Mouse (Mus musculus): Measurements from ENCODE around the gene Elac2. TPM values are rescaled to one million over a fixed set of nuclear protein-coding genes. Genes with fewer than 3 reads are reported as not detected.
A peak's percentile ranks its signal among the peaks of the same experiment; 100 is the strongest.

The Elac2 gene
- polyA plus RNA-seq, 1 experiment from 2014 or later, result 37.2 TPM

- no peak overlapping the region for H3K27ac ChIP-seq (replicated peaks)
- H3K36me3 ChIP-seq (replicated peaks), result peaks cover 2% of the 10 kb centered on the region; the same call in 1 of the 2 replicates
- DNase-seq (ENCODE audit: low spot score), result no peak
- WGBS, result 89% methylated on average over 7 of the region's 7 CpGs
- no peaks in the 10 kb centered on the region for H3K4me1 ChIP-seq
- no peaks in the 10 kb centered on the region for H3K9me3 ChIP-seq
- no peaks in the 10 kb centered on the region for H3K27me3 ChIP-seq (replicated peaks; ENCODE audit: low read depth, poor library complexity, severe bottlenecking)
- no peak overlapping the region for H3K4me3 ChIP-seq
These were observed 53.4 kb downstream of the Elac2 start for GRCm38 (mm10) chr11:65032221-65032620.

DNA sequence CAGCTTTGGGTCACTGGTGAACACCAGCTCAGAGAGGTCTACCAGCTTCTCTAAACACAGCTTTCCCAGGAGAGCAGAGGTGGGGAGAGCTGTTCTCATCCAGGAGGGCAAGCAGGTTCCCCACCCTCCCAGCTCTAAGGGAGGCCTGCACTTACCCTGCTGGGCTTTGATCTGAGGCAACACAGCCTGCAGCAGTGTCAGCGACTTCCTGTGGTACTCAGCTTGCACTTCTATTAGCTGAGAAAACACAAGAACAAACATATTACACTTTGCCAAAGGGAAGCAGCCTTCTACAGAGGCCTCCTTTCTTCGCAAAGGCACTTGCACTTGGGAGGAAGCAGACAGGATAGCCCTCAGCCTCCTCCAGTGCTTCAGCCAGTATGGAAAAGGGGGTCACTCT is 60.2 kb downstream of the Elac2 start:
- WGBS, result 32% methylated on average over 2 of the region's 2 CpGs
- Histone ChIP-seq H3K36me3 (replicated peaks) (no peaks in the 10 kb centered on the region; the same call in 1 of the 2 replicates), H3K27ac (replicated peaks) (no peak overlapping the region), H3K27me3 (replicated peaks; ENCODE audit: low read depth, poor library complexity, severe bottlenecking) (no peaks in the 10 kb centered on the region), H3K4me1 (peaks cover 17% of the 10 kb centered on the region), H3K4me3 (no peak overlapping the region), H3K9me3 (no peaks in the 10 kb centered on the region)
- DNase-seq (ENCODE audit: low spot score), result no peak

- peak; percentile 15 for DNase-seq (ENCODE audit: low spot score)
- WGBS, result 68% methylated on average over 12 of the region's 12 CpGs
- Histone ChIP-seq H3K27me3 (replicated peaks; ENCODE audit: low read depth, poor library complexity, severe bottlenecking) (no peaks in the 10 kb centered on the region), H3K27ac (replicated peaks) (peak overlapping the region; percentile 59), H3K36me3 (replicated peaks) (no peaks in the 10 kb centered on the region; the same call in 1 of the 2 replicates), H3K4me3 (no peak overlapping the region), H3K9me3 (no peaks in the 10 kb centered on the region), H3K4me1 (peaks cover 17% of the 10 kb centered on the region)
These were observed 60.8 kb downstream of the Elac2 start for GRCm38 (mm10) chr11:65039517-65040095.

DNA sequence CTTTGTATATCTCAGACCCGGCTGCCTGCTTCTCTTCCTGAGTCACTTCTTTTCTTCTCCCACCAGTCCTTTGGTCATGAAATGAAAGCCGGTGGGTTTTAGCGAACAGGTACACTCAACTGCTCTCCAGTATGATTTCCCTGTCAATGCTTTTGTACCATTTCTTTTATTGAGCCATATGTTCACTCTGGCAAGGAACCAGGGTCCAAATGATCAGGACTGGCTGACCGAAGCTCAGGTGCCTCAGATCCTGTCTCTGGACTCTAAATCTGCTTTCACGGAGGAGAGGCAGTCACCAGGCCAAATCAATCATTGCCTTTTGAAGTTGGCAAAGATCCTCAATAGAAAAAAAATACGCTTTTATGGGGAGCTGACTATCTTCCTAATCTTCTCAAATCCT is 61.7 kb downstream of the Elac2 start:
- DNase-seq (ENCODE audit: low spot score), result no peak
- Histone ChIP-seq H3K27me3 (replicated peaks; ENCODE audit: low read depth, poor library complexity, severe bottlenecking) (no peaks in the 10 kb centered on the region), H3K27ac (replicated peaks) (no peak overlapping the region), H3K4me1 (peaks cover 17% of the 10 kb centered on the region), H3K9me3 (no peaks in the 10 kb centered on the region), H3K4me3 (no peak overlapping the region), H3K36me3 (replicated peaks) (no peaks in the 10 kb centered on the region)
- 86% methylated on average over 6 of the region's 6 CpGs for WGBS

DNA sequence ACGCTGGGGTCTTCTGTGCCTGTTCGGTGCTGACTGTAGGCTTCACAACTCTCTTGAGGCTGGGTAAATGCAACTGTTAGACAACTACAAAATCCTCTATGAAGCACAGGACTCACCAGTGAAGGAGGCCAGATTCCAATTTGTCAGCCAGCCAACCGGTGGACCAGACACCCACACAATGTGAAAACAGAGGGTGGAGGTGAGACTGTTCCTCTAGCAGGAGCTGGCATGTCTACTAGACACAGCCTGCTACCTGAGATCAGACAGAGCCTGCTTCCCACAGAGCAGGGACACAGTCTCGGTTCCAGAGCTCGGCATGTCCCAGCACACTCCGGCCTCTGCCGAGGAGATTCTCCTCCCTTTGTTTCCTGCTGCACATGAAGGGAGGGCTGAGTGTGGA is 70.3 kb downstream of the Elac2 start:
- Histone ChIP-seq H3K4me3 (no peak overlapping the region), H3K27me3 (replicated peaks; ENCODE audit: low read depth, poor library complexity, severe bottlenecking) (no peaks in the 10 kb centered on the region), H3K4me1 (peaks cover 5% of the 10 kb centered on the region; the same call in 1 of the 2 replicates), H3K9me3 (no peaks in the 10 kb centered on the region), H3K27ac (replicated peaks) (no peak overlapping the region), H3K36me3 (replicated peaks) (no peaks in the 10 kb centered on the region)
- 88% methylated on average over 7 of the region's 7 CpGs for WGBS
- no peak for DNase-seq (ENCODE audit: low spot score)

GRCm38 (mm10) chr11:65050819-65051218 is 72.0 kb downstream of the Elac2 start:
- Histone ChIP-seq H3K27me3 (replicated peaks; ENCODE audit: low read depth, poor library complexity, severe bottlenecking) (no peaks in the 10 kb centered on the region), H3K4me3 (no peak overlapping the region), H3K27ac (replicated peaks) (no peak overlapping the region), H3K36me3 (replicated peaks) (no peaks in the 10 kb centered on the region), H3K4me1 (peaks cover 5% of the 10 kb centered on the region; the same call in 1 of the 2 replicates), H3K9me3 (no peaks in the 10 kb centered on the region)
- WGBS, result 85% methylated on average over 5 of the region's 5 CpGs
- DNase-seq (ENCODE audit: low spot score), result no peak

Other genes with a start within 250 kb of the Elac2 start
- 0.23 TPM in 1 of 2 replicates, not detected in the other for gene 1700086D15Rik, start 180.9 kb downstream of the Elac2 start, polyA plus RNA-seq (2016; fragmentation: Nextera tagmentation; extraction: Ambion mirVana)
- 3.5 and 3.8 TPM in 2 replicates for gene Arhgap44, start 183.9 kb downstream of the Elac2 start, polyA plus RNA-seq (2016; fragmentation: Nextera tagmentation; extraction: Ambion mirVana)